Mouse (Mus musculus) T-helper 17 cell (primary cell): ENCODE data around the gene Setd4.

Experiments used
- in situ Hi-C, 2 experiments: fragments of 300-600 bp; cut with MboI, MseI; formaldehyde crosslinking; loops; 1 replicate in 1 of 2; 2 replicates in 1 of 2; pipeline ENCODE4 v1.15.1; 2025; ENCODE audit warnings: high pct_unique_total_duplicates in 2 of 2

Setd4 gene

DNA sequence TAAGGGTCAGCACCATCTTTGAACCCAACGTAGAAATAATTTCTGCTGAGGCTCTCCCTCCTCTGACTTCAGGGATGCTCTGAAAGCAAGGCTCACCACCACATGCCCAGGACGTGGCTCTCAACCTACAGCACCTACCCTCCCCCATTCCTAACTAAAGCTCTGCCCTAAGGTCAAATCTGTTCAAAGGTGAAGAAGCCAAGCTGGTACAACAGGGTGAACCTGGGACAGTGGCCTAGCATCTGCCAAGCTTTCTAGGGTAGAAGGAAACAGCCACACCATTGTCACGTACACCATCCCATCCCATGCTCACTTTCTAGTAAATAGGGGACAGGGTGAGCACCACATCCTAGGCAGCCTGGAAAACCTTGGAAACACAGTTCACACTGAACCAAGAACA lies 11.2 kb downstream of the Setd4 start:
- in situ Hi-C loops: no loop called here

DNA sequence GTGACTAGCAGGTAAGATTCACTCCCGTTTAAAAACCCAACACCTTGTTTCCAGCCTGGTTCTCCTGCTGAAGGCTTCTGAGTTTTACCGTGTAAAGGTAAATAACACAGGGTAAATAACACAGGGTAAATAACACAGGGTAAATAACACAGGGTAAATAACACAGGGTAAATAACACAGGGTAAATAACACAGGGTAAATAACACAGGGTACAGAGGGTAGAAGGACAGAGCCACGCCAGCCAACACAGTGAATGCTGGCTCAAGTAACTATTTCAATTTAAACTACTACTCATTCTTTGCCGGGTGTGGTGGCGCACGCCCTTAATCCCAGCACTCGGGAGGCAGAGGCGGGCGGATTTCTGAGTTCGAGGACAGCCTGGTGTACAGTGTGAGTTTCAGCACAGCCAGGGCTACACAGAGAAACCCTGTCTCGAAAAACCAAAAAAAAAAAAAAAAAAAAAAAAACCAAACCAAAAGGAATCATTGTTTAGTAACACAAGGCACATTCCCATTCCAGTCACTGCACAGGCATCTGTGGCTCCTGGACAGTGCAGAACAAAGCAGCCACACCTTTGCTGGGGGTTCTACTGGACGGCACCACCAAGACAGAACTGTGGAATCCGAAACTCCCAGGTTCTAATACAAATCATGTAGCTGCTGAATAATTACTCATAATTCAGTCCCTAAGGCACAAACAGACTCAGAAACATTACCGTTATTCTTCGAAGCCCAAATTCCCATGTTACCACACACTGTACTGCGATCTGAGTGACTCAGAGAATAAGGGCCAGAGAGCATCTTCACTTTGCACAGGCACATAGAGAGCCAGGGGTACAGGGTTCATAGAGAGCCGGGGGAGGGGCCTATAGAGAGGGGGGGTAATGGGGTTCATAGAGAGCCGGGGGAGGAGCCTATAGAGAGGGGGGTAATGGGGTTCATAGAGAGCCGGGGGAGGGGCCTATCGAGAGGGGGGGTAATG lies 12.1 kb downstream of the Setd4 start:
- in situ Hi-C loops: no loop called here

DNA sequence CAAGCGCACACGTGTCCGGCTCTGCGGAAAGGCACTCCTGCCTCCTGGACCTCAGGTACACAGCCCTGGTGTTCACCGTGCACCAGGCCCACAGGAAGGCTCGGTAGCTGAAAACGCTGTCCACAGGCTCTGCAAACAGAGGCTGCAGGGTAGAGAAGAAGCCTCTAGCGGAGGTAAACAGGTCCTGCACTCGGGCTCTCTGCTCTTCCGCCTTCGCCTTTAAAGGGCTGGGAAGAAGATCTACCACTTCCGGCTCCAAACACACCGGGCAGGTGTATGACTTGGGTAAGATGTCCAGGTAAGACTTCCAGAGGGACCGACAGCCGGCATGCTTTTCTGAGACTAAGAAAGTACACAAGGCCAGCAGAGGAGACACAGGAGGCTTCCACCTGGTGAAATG lies 12.9 kb downstream of the Setd4 start:
- in situ Hi-C loops: no loop called here

- in situ Hi-C loops: no loop called here
Measured at GRCm38 (mm10) chr16:93588281-93588680, 15.6 kb downstream of the Setd4 start.

DNA sequence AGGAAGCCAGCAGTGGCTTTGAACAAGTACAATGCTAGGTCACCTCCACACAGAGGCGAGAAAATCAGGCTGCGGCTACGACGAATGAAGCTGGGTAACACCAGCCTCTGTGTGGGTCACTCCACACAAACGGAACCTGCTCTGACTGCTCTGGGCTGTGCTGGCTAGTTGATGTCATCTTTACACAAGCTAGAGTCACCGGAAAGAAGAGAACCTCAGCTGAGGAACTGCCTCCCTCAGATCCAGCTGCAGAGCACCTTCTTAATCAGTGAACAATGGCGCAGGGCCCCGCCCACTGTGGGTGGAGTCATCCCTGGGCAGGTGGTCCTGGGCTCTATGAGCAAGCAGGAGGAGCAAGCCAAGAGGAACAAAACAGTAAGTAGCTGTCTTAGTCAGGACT lies 17.5 kb downstream of the Setd4 start:
- in situ Hi-C loops: no loop called here

DNA sequence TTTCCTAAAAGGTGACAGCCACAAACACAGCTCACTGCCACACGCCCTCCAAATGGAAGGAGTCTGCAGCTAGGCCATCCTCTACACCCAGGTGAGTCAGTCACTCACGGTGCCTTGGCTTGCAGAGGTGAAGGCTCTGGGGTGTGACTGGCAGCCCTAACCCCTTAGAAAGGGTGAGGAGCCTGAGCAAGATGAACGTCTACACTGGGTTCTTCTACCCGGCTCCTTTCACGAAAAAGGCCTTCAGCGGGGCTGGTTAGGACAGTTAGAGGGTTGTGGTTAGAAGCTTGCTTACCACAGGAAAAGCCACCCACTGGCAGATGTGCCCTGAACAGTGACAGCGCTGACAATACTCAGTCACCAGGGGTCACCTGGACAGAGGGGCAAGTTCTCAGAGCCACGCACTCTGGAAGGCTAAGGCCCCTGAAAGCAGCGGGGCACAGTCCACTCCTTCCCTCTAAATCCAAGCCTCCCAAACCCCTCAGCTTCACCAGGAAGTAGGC lies 18.1 kb downstream of the Setd4 start:
- in situ Hi-C loops: no loop called here

DNA sequence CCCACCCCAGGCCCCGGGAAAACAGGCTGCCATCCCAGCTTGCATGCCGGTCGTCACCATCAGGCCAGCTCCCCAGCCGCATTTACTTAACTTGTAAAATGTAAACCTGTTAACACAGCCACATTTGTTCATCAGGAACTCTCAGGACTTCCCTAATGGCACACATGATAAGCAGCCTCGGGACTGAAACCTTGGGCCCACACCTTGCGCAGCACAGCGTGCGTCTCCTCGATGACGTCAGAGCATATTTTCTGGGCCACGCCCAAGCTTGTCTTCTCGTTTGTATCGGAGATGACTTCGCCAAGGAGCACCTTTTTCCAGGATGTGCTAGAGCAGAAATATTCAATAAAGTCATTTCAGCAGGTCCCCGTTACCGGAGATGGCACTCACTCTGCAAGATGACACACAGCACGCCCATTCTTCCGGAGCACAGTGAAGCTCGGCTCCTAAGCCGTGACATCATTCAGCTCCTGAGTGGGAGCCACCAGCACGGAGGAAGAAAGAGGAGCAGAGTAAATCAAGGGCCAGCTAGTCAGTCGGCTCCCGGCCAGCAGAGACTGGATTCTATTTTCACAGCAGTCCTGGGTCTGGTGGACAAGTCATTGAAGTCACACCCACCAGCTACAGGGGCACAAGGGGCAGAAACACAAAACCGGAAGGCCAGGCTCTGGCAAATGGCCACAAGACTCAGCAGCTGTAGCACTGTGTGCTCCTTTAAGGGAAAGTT lies 18.7 kb downstream of the Setd4 start:
- in situ Hi-C loops: no loop called here

DNA sequence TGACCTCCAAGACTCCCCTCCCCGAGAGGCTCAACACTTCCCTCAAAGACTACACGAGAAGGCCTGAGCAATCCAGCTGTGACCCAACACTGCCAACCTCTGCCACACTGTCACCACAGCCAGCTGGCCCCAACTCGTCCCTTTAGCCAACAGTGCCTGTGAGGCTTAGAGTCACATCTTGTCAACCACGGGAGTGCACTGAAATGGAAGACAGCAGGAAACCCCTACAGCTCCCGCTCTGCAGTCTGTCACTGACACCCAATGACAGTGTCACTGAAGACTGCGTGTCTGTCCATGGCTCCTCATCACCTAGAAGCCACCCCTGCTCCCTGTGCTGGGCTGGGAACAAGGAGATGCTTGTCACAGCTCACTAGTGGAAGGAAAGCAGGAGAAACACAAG lies 22.7 kb downstream of the Setd4 start:
- in situ Hi-C loops: no loop called here

GRCm38 (mm10) chr16:93578346-93579005 lies 25.4 kb downstream of the Setd4 start:
- in situ Hi-C loops: loop anchor here in 1 of 2 experiments (10.0 kb wide), 1 partner anchor 884 kb away; no protein-coding TSS in a partner anchor

DNA sequence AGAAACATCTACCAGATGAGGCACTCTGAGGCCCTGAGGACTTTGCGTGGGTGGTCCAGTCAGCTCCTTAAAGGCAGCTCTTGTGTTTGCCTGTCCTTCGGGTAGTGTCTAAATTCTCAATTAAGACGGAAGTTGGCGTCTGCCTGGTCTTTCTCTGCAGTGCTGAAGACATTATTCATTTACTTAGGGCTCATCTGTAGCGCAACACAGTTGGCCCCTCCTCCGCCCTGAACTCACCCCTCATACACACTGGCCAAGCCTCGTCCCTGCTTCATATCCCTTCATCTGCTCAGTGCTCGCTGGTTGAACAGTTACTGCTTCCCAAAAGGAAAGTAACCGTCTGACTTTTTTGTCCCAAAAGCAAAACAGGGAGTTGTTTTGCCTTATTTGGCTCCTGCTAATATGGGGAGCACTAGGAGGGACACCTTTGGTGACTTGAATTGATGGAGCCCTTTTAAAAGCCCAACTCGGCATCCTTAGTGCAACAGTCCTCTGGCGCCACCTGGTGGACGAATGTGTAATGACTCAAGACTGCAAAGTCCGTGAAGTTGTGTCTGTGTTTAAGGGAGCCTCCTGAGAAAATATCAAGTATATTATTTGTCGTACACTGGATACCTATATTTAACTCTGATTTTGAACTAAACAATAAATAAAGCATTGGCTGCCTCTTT lies 27.3 kb downstream of the Setd4 start:
- in situ Hi-C loops: loop anchor here in 1 of 2 experiments (10.0 kb wide), 1 partner anchor 882 kb away; no protein-coding TSS in a partner anchor

GRCm38 (mm10) chr16:93575574-93575973 lies 28.3 kb downstream of the Setd4 start:
- in situ Hi-C loops: loop anchor here in 1 of 2 experiments (10.0 kb wide), 1 partner anchor 881 kb away; no protein-coding TSS in a partner anchor

GRCm38 (mm10) chr16:93574521-93575191 lies 29.2 kb downstream of the Setd4 start:
- in situ Hi-C loops: loop anchor here in 1 of 2 experiments (10.0 kb wide), 1 partner anchor 880 kb away; no protein-coding TSS in a partner anchor

GRCm38 (mm10) chr16:93573434-93573833 lies 30.4 kb downstream of the Setd4 start:
- in situ Hi-C loops: loop anchor here in 1 of 2 experiments (10.0 kb wide), 1 partner anchor 879 kb away; no protein-coding TSS in a partner anchor

GRCm38 (mm10) chr16:93572383-93572782 lies 31.5 kb downstream of the Setd4 start:
- in situ Hi-C loops: loop anchor here in 1 of 2 experiments (10.0 kb wide), 1 partner anchor 878 kb away; no protein-coding TSS in a partner anchor

- in situ Hi-C loops: no loop called here
Measured at GRCm38 (mm10) chr16:93558499-93558898, 45.4 kb downstream of the Setd4 start.

DNA sequence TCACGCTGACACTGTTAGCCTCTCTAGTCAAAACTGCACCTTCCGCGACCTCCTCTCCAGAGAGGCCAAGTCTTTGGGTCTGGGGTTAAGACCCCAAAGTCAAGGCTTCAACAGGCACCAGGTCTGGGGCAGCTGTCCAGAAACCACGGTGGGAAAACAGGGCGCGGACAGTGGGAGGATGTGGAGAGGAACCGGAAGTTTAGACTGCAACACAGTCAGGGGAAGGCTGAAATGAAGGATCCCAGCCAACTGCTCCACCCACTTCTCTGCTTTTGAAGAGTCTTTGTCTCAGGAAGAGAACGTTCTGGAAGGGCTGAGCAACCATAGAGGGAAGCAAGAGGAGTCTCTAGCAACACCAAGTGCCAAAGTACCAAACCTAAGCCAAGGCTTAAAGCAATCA lies 46.2 kb downstream of the Setd4 start:
- in situ Hi-C loops: no loop called here

DNA sequence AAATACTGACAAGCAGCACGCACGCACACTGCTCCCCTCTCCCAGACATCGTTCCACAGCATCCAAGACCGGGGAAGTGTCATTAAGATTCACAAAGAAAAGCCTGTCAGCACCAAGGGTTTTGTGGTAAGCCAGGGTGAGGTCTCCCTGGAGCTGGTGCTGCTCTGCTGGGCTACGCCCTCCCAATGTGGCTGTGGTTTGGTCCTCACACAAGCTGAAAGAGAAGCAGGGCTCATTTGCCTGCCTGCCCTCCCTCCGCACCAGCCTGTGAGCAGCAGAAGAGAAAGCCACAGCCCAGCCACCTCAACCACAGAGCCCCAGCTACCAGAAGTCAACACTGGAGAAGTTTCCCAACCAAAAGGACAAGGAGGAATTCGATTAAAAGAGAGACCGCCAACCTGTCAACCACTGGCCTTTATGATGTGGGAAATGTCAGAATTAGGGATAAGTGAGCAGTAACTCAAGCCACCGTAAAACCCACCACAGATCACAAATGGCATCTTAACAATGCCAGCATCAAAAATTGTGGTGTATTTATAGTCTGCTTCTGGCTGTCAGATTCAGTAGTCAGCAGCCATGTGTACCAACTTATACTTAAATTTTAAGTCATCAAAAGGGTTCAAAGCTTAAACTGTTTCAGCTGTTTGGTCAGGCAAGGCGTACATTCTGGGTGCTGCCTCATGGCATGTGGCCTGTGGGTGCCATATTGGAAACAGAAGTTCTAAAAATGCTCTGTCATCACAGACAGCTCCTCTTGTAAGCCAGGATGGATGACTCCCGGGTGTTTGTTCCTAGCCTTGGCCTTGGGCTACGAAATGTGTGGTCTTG lies 51.0 kb downstream of the Setd4 start:
- in situ Hi-C loops: loop anchor here in 1 of 2 experiments (5.0 kb wide), 1 partner anchor 81 kb away; no protein-coding TSS in a partner anchor

DNA sequence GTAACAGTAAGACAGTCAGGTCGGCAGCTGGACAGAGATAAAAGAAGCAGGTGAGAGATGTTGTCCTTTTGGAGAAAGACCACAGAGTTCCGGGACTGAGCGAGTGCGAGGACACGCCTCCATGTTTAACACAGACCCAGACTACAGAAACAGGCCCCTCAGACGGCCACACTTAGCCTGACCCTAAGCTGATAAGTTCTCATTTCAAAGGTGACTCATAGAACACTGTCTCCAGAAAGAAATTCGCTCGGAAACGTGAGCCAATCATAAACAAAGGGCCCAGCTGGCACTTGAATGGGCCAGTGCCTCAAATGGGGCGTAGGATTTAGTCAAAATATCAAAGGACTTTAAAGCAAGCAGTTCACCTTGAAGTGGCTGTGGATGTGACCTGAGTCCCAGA lies 54.6 kb downstream of the Setd4 start:
- in situ Hi-C loops: loop anchor here (10.0 kb wide), 3 partner anchors 204 to 994 kb away; no protein-coding TSS in a partner anchor

- in situ Hi-C loops: loop anchor here (10.0 kb wide), 3 partner anchors 203 to 993 kb away; no protein-coding TSS in a partner anchor
Measured at GRCm38 (mm10) chr16:93548045-93548444, 55.8 kb downstream of the Setd4 start.
